Mouse (Mus musculus) thymus, adult 2 months (tissue): ENCODE results near the gene Chn2. TPM values are rescaled to one million over a fixed set of nuclear protein-coding genes. Genes with fewer than 3 reads are reported as not detected.

Experiments used
- DNase-seq: peaks from one replicate; pipeline ENCODE4 v3.0.0; 2021
- H3K27ac ChIP-seq: fragments of 200-500 bp; 2 replicates; pipeline ENCODE4 v1.5.1; 2012; ENCODE audit warnings: low read length, control low read depth; ENCODE audit not compliant: control insufficient read depth, insufficient read depth
- H3K27me3 ChIP-seq: fragments of 200-500 bp; 2 replicates; pipeline ENCODE4 v1.6.1; 2012; ENCODE audit warnings: mild to moderate bottlenecking, low read length, moderate library complexity, mixed read lengths; ENCODE audit not compliant: control insufficient read depth, insufficient read depth
- H3K36me3 ChIP-seq: fragments of 200-500 bp; 2 replicates; pipeline ENCODE4 v1.6.1; 2012; ENCODE audit warnings: mild to moderate bottlenecking, low read length, moderate library complexity; ENCODE audit not compliant: control insufficient read depth, insufficient read depth
- H3K4me1 ChIP-seq: fragments of 200-500 bp; replicated peaks from 2 replicates; pipeline ENCODE4 v1.6.1; 2012; ENCODE audit warnings: low read length; ENCODE audit not compliant: control insufficient read depth, insufficient read depth
- H3K4me3 ChIP-seq: fragments of 200-500 bp; 2 replicates; pipeline ENCODE4 v1.5.1; 2012; ENCODE audit warnings: mild to moderate bottlenecking, low read length, control low read depth, moderate library complexity; ENCODE audit not compliant: control insufficient read depth, insufficient read depth
- CTCF ChIP-seq: fragments of 200-500 bp; IDR thresholded peaks from 2 replicates; pipeline ENCODE4 v1.5.1; 2012; ENCODE audit warnings: mild to moderate bottlenecking, control low read depth, low read length, moderate library complexity, borderline replicate concordance; ENCODE audit not compliant: control insufficient read depth, poor library complexity, insufficient read depth; ENCODE audit errors: extremely low read depth
- POLR2A ChIP-seq: fragments of 200-500 bp; IDR thresholded peaks from 2 replicates; pipeline ENCODE4 v1.6.1; 2012; ENCODE audit warnings: mild to moderate bottlenecking, low read length, control low read depth, moderate library complexity; ENCODE audit not compliant: control insufficient read depth, poor library complexity, insufficient read depth; ENCODE audit errors: extremely low read depth
- WGBS: fragments of 180-500 bp; shearing (Covaris S2); methylation state at CpG from one replicate; pipeline ENCODE4 v1.1.7; 2018; 5-methylcytosine and 5-hydroxymethylcytosine counted together
- polyA plus RNA-seq: library from polyadenylated mRNA; depleted of rRNA; stranded (reverse); fragments of >200 nt; gene quantifications from 2 replicates; pipeline ENCODE4 v1.2.3, GENCODE M21; 2012

Chn2 gene
- polyA plus RNA-seq, 1 experiment: 7.6 TPM

- H3K36me3 ChIP-seq: no peaks in the 10 kb centered on the region
- H3K4me1 ChIP-seq: no peaks in the 10 kb centered on the region
- no peak overlapping the region for H3K4me3 ChIP-seq
- no peak overlapping the region for H3K27ac ChIP-seq
- no peaks in the 10 kb centered on the region for H3K27me3 ChIP-seq
- WGBS: 89% methylated on average over 11 of the region's 11 CpGs
- DNase-seq: no peak
- TF ChIP-seq POLR2A: no peak
- no peak for TF ChIP-seq CTCF
Observed at GRCm38 (mm10) chr6:54046884-54047747, 7.8 kb downstream of the Chn2 start.

DNA sequence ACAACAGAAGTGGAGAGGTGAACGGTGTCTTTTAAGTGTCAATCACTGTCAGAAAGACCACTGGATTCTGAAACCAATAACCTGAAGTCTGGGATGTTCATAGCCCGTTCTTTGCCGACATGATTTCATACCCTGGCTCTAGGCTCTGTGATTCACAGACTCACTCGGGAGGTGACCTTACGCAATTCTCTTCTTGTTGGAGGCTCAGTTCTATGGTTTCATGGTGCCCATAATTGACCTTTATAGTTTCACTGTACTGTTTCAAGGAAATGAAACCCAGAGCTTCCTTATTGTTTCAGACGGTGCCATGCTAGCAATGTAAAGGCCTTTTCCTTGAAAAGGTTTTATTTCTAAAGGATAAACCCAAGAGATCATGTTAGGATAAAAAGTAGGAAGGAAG lies 9.4 kb downstream of the Chn2 start:
- WGBS: 93% methylated on average over 6 of the region's 6 CpGs

DNA sequence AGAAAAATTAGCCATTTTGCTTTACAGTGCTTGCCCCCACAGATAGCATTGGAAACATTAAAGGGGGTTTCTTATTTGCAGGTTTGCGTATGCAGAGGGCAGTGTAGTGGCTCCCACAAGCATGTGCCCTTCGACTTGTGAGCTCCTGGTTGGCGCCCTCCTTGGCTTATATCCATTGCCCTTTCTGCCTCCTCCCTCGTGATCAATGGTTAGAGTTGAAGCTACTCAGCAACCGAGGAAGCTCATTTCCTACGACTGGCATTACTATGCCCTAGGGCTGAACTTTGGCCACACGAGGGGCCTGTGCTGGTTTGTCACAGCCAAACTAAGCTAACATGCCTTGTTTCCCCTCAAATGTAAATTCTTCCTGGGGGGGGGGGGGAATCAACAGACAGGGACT lies 11.8 kb downstream of the Chn2 start:
- Histone ChIP-seq H3K27me3 (no peaks in the 10 kb centered on the region), H3K36me3 (no peaks in the 10 kb centered on the region), H3K27ac (no peak overlapping the region), H3K4me3 (no peak overlapping the region), H3K4me1 (no peaks in the 10 kb centered on the region)
- 94% methylated on average over 7 of the region's 7 CpGs for WGBS
- DNase-seq: no peak
- no peak for TF ChIP-seq POLR2A
- TF ChIP-seq CTCF: no peak

More for the DNA sequence above, 9.4 kb downstream of the Chn2 start:
- Histone ChIP-seq H3K4me1 (no peaks in the 10 kb centered on the region), H3K4me3 (no peak overlapping the region), H3K27me3 (no peaks in the 10 kb centered on the region), H3K27ac (no peak overlapping the region), H3K36me3 (no peaks in the 10 kb centered on the region)
- TF ChIP-seq POLR2A: no peak
- TF ChIP-seq CTCF: no peak
- DNase-seq: no peak

- no peak overlapping the region for H3K27ac ChIP-seq
- H3K27me3 ChIP-seq: no peaks in the 10 kb centered on the region
- no peak overlapping the region for H3K4me3 ChIP-seq
- no peaks in the 10 kb centered on the region for H3K4me1 ChIP-seq
- TF ChIP-seq CTCF (no peak), POLR2A (no peak)
- DNase-seq: no peak
- 96% methylated on average over 7 of the region's 7 CpGs for WGBS
- no peaks in the 10 kb centered on the region for H3K36me3 ChIP-seq
Observed at GRCm38 (mm10) chr6:54052124-54052523, 12.8 kb downstream of the Chn2 start.

DNA sequence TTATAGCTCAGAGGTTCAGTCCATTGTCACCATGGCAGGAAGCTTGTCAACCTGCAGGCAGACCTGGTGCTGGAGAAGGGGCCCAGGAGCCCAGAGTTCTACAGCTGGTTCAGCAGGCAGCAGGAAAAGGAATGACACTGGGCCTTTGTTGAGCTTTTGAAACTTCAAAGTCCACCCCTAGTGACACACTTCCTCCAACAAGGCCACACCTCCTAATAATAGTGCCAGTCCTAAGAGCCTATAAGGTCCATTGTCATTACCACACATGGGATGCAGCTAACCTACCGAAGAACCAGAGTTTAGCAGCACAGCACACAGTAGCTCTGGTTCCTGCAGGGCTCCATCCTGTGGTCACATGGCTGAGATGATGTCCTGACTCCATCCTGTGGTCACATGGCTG lies 13.3 kb downstream of the Chn2 start:
- H3K27ac ChIP-seq: no peak overlapping the region
- H3K4me3 ChIP-seq: no peak overlapping the region
- 0 out of 2 replicates have a peak, but pooled peaks cover under 1% of the 10 kb centered on the region for H3K4me1 ChIP-seq
- TF ChIP-seq CTCF (no peak), POLR2A (no peak)
- H3K36me3 ChIP-seq: no peaks in the 10 kb centered on the region
- WGBS: 97% methylated on average over 1 of the region's 1 CpGs
- H3K27me3 ChIP-seq: no peaks in the 10 kb centered on the region
- DNase-seq: no peak

DNA sequence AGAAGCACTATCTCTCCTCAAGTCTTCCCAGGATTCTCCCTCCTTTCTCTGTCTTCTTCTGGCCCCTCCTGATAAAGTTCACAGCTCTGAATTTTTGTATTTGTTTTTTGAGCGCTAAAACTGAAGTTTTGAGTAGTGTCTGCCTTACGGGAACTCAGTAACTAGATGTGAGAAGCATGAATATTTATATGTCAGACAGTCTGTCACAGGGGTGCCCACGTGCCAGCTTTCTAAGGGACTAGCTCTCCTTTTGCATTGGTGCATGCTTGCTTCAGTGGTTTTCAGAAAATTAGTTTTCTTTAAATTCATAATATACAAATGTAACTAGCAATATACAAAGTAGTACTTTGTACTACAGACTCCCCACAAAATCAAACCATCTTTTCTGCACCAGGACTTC lies 14.0 kb downstream of the Chn2 start:
- TF ChIP-seq CTCF (no peak), POLR2A (no peak)
- Histone ChIP-seq H3K4me1 (peaks cover 3% of the 10 kb centered on the region; the same call in 1 of the 2 replicates), H3K36me3 (no peaks in the 10 kb centered on the region), H3K27me3 (no peaks in the 10 kb centered on the region), H3K27ac (no peak overlapping the region), H3K4me3 (no peak overlapping the region)
- no peak for DNase-seq
- 94% methylated on average over 3 of the region's 3 CpGs for WGBS

DNA sequence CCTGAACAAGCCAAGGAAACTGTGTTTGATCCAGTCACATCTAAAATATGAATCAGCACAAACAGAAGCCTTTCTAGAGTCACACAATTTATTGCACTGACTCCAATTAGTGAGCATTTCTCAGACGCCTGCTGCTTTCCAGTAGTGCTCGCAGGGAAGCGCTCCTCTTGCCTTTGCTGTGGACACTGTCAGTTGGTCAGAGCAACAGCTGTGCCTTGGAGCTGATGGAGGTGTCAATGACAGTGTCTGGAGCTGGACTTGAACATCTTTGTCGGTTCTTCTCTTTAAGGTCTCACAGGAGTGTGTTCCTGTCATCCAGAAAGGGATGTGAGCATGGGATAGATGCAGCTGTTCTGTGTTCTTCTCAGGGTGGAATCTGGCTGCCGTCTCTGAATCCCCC lies 16.0 kb downstream of the Chn2 start:
- peaks cover 5% of the 10 kb centered on the region; the same call in 1 of the 2 replicates for H3K4me1 ChIP-seq
- H3K27me3 ChIP-seq: no peaks in the 10 kb centered on the region
- no peak for TF ChIP-seq CTCF
- TF ChIP-seq POLR2A: no peak
- H3K27ac ChIP-seq: no peak overlapping the region
- H3K4me3 ChIP-seq: no peak overlapping the region
- no peak for DNase-seq
- 95% methylated on average over 5 of the region's 5 CpGs for WGBS
- no peaks in the 10 kb centered on the region for H3K36me3 ChIP-seq
